Mouse (Mus musculus) spleen, embryonic (tissue): Measurements from ENCODE around the gene Smyd3.

Experiments used
- CTCF ChIA-PET: fragments of 350-600 bp; sonication (Branson Sonifier 250); formaldehyde crosslinking; loops from one replicate; lab custom pipeline; 2022; lab: Charles Lee

Smyd3 gene

GRCm38 (mm10) chr1:179384296-179384695 lies 133.5 kb downstream of the Smyd3 start:
- CTCF ChIA-PET, result no interaction called here

GRCm38 (mm10) chr1:179378102-179378501 lies 139.7 kb downstream of the Smyd3 start:
- CTCF ChIA-PET, result no interaction called here

GRCm38 (mm10) chr1:179374987-179375386 lies 142.9 kb downstream of the Smyd3 start:
- CTCF ChIA-PET, result no interaction called here

- CTCF ChIA-PET, result no interaction called here
Measured at GRCm38 (mm10) chr1:179373911-179374310, 143.9 kb downstream of the Smyd3 start.

- CTCF ChIA-PET, result no interaction called here
Measured at GRCm38 (mm10) chr1:179371191-179371590, 146.7 kb downstream of the Smyd3 start.

GRCm38 (mm10) chr1:179368426-179369010 lies 149.3 kb downstream of the Smyd3 start:
- CTCF ChIA-PET, result no interaction called here

GRCm38 (mm10) chr1:179361481-179362466 lies 156.1 kb downstream of the Smyd3 start:
- CTCF ChIA-PET, result no interaction called here

GRCm38 (mm10) chr1:179357111-179357510 lies 160.7 kb downstream of the Smyd3 start:
- CTCF ChIA-PET, result no interaction called here

GRCm38 (mm10) chr1:179354250-179354649 lies 163.6 kb downstream of the Smyd3 start:
- CTCF ChIA-PET, result no interaction called here

- CTCF ChIA-PET, result no interaction called here
Measured at GRCm38 (mm10) chr1:179345318-179345925, 172.4 kb downstream of the Smyd3 start.

GRCm38 (mm10) chr1:179343426-179343825 lies 174.4 kb downstream of the Smyd3 start:
- CTCF ChIA-PET, result no interaction called here

GRCm38 (mm10) chr1:179341589-179341988 lies 176.3 kb downstream of the Smyd3 start:
- CTCF ChIA-PET, result no interaction called here

GRCm38 (mm10) chr1:179339066-179339465 lies 178.8 kb downstream of the Smyd3 start:
- CTCF ChIA-PET, result no interaction called here

GRCm38 (mm10) chr1:179337529-179337928 lies 180.3 kb downstream of the Smyd3 start:
- CTCF ChIA-PET, result no interaction called here

GRCm38 (mm10) chr1:179326965-179327308 lies 190.9 kb downstream of the Smyd3 start:
- CTCF ChIA-PET, result no interaction called here

- CTCF ChIA-PET, result no interaction called here
Measured at GRCm38 (mm10) chr1:179326262-179326964, 191.4 kb downstream of the Smyd3 start.

- CTCF ChIA-PET, result no interaction called here
Measured at GRCm38 (mm10) chr1:179324271-179324670, 193.6 kb downstream of the Smyd3 start.

- CTCF ChIA-PET, result no interaction called here
Measured at GRCm38 (mm10) chr1:179313618-179314017, 204.2 kb downstream of the Smyd3 start.

GRCm38 (mm10) chr1:179309487-179309886 lies 208.4 kb downstream of the Smyd3 start:
- CTCF ChIA-PET, result no interaction called here

GRCm38 (mm10) chr1:179302446-179303230 lies 215.2 kb downstream of the Smyd3 start:
- CTCF ChIA-PET, result interaction anchor here (0.5 kb wide), 1 partner anchor 10 kb away, joined by 4 read pairs; no protein-coding TSS in a partner anchor

- CTCF ChIA-PET, result no interaction called here
Measured at GRCm38 (mm10) chr1:179295626-179296025, 222.2 kb downstream of the Smyd3 start.
